Mouse (Mus musculus) spleen, adult 2 months (tissue): ENCODE measurements around the gene Rnf208. TPM values are rescaled to one million over a fixed set of nuclear protein-coding genes. Genes with fewer than 3 reads are reported as not detected.
"Not testable (repeated sequence)": the region's sequence is repeated elsewhere in the genome, so short reads cannot be mapped to it uniquely, and the experiment has no call there.

Source experiments
- DNase-seq, 2 experiments: peaks; one replicate each; pipeline versions ENCODE4 v3.0.0 to v3.0.0-alpha.2; 2012 to 2021; ENCODE audit warnings: low spot score in 2 of 2, low read depth in 1 of 2
- H3K27ac ChIP-seq: fragments of 200-500 bp; 2 replicates; pipeline ENCODE4 v1.5.1; 2012; ENCODE audit warnings: low read length, inconsistent platforms; ENCODE audit not compliant: insufficient read depth
- H3K27me3 ChIP-seq: fragments of 200-500 bp; 2 replicates; pipeline ENCODE4 v1.6.1; 2012; ENCODE audit warnings: mild to moderate bottlenecking, moderate library complexity, low read length, inconsistent platforms; ENCODE audit not compliant: control insufficient read depth, insufficient read depth
- H3K36me3 ChIP-seq: fragments of 200-500 bp; 2 replicates; pipeline ENCODE4 v1.6.1; 2012; ENCODE audit warnings: mild to moderate bottlenecking, low read length, inconsistent platforms; ENCODE audit not compliant: control insufficient read depth, insufficient read depth
- H3K4me1 ChIP-seq: fragments of 200-500 bp; 2 replicates; pipeline ENCODE4 v1.6.1; 2011; ENCODE audit warnings: inconsistent platforms; ENCODE audit not compliant: control insufficient read depth, insufficient read depth, insufficient read length
- H3K4me3 ChIP-seq: fragments of 200-500 bp; 2 replicates; pipeline ENCODE4 v1.5.1; 2011; ENCODE audit warnings: mild to moderate bottlenecking, inconsistent platforms; ENCODE audit not compliant: insufficient read depth, insufficient read length; ENCODE audit errors: extremely low read depth
- CTCF ChIP-seq: fragments of 200-500 bp; IDR thresholded peaks from 2 replicates; pipeline ENCODE4 v1.5.1; 2011; ENCODE audit warnings: mild to moderate bottlenecking, inconsistent platforms; ENCODE audit not compliant: insufficient read depth, insufficient read length, insufficient replicate concordance; ENCODE audit errors: extremely low read depth
- POLR2A ChIP-seq: fragments of 200-500 bp; IDR thresholded peaks from 2 replicates; pipeline ENCODE4 v1.6.1; 2011; ENCODE audit warnings: low read depth, low read length, inconsistent platforms
- WGBS: fragments of 180-500 bp; shearing (Covaris S2); methylation state at CpG from one replicate; pipeline ENCODE4 v1.1.7; 2018; 5-methylcytosine and 5-hydroxymethylcytosine counted together
- polyA plus RNA-seq: library from polyadenylated mRNA; depleted of rRNA; stranded (reverse); fragments of >200 nt; gene quantifications from 2 replicates; pipeline ENCODE4 v1.2.3, GENCODE M21; 2012

Rnf208 gene
- polyA plus RNA-seq, 1 experiment: 1.8 TPM

DNA sequence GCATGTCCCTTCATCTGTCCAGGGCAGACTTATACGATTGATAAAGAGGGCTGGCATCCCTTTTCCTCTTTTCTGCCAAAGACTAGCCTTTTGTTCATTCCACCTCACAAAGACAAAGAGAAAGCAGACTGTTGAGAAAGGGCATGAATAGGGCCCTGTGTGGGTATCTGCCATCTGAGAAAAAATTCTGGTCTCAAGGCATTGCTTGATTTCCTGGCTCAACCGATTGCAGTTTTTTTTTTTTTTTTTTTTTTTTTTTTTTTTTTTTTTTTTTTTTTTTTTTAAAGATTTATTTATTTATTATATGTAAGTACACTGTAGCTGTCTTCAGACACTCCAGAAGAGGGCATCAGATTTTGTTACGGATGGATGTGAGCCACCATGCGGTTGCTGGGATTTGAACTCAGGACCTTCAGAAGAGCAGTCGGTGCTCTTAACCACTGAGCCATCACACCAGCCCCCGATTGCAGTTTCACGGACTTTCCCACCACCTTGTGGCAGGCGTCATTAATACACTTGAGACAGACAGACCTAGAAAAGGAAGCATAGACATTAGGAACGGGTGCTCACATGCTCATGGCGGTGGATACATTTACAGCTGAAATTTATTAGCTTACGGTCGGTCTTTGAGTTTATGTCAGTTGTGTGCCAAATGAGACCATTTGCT lies 14.5 kb downstream of the Rnf208 start:
- 0 out of 2 replicates have a peak overlapping the region, but pooled peaks have one; percentile 98 for H3K4me3 ChIP-seq
- not testable (repeated sequence) for H3K36me3 ChIP-seq, H3K4me1 ChIP-seq, H3K27me3 ChIP-seq, H3K27ac ChIP-seq
- peak; percentile 55 to 67 for DNase-seq
- peak; percentile 2; the same call in 1 of the 2 replicates for TF ChIP-seq CTCF
- 27% methylated on average over 12 of the region's 12 CpGs for WGBS

- not testable (repeated sequence) for H3K27ac ChIP-seq, H3K4me1 ChIP-seq, H3K27me3 ChIP-seq, DNase-seq, H3K36me3 ChIP-seq, H3K4me3 ChIP-seq
- 82% methylated on average over 5 of the region's 5 CpGs for WGBS
Measured at GRCm38 (mm10) chr2:25257250-25257649, 15.2 kb downstream of the Rnf208 start.

GRCm38 (mm10) chr2:25258887-25259286 lies 16.8 kb downstream of the Rnf208 start:
- no peak for DNase-seq
- H3K36me3 ChIP-seq: no peaks in the 10 kb centered on the region
- H3K4me1 ChIP-seq: peaks cover 18% of the 10 kb centered on the region
- 82% methylated on average over 2 of the region's 2 CpGs for WGBS
- H3K4me3 ChIP-seq: no peak overlapping the region
- H3K27ac ChIP-seq: no peak overlapping the region
- TF ChIP-seq POLR2A (no peak), CTCF (peak; percentile 22; the same call in 1 of the 2 replicates)
- H3K27me3 ChIP-seq: no peaks in the 10 kb centered on the region

- no peak for TF ChIP-seq POLR2A
- no peak for TF ChIP-seq CTCF
- Histone ChIP-seq H3K4me1 (peaks cover 20% of the 10 kb centered on the region), H3K36me3 (no peaks in the 10 kb centered on the region), H3K27me3 (no peaks in the 10 kb centered on the region), H3K27ac (0 out of 2 replicates have a peak overlapping the region, but pooled peaks have one; percentile 12), H3K4me3 (peak overlapping the region; percentile 39)
- no peak for DNase-seq
- WGBS: 54% methylated on average over 12 of the region's 12 CpGs
Measured at GRCm38 (mm10) chr2:25261870-25262269, 19.8 kb downstream of the Rnf208 start.

GRCm38 (mm10) chr2:25262291-25262767 lies 20.3 kb downstream of the Rnf208 start, which contains the start of gene Tprn:
Gene Tprn (plus strand): TSS chr2:25262618.
- peak within 1 kb of the TSS; percentile 65 for H3K27ac ChIP-seq
- H3K36me3 ChIP-seq: no peaks in the 10 kb centered on the region
- peak; percentile 94 to 97 for DNase-seq
- H3K4me1 ChIP-seq: peaks cover 20% of the 10 kb centered on the region
- no peaks in the 10 kb centered on the region for H3K27me3 ChIP-seq
- under 1% methylated on average over 39 of the region's 39 CpGs for WGBS
- H3K4me3 ChIP-seq: peak within 1 kb of the TSS; percentile 71
- TF ChIP-seq CTCF (no peak), POLR2A (peak; percentile 45; the same call in 1 of the 2 replicates)

DNA sequence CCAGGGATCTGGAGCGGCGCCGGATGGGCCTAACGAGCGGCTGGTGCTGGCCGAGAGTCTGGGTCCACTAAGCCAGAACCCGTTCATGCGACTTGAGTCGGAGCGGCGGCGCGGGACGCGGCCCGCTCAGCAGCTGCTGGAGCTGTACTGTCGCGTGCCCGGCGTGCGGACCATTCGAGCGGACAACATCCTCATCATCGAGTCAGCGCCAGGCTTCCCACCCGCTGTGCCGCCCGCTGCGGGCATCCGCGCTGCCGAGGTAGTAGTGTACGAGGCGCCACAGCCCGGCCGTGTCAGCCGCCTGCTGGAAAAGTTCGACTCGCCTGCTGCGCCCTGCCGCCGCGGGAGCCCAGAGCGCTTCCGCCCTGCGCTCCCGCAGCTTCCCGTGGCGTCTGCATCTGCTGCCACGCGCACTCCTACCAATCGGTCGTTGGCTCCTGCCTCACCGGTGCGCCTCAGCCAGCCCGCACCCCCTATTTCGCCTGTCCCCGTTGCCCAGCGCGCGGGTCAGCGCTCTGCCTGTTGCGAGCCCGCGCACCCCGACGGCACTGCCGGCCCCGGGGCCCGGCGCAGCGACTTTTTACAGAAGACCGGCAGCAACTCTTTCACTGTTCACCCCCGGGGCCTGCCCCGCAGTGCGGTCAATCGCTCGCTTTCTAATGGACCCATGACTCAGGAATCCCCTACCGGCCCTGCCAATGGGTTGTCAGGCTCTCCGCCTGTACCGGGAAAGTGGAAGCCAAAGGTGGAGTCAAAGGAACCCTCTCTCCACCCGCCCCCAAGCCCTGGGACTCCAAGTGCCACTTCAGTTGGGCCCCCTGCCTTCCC lies 21.0 kb downstream of the Rnf208 start:
- under 1% methylated on average over 82 of the region's 82 CpGs for WGBS
- no peak for TF ChIP-seq POLR2A
- no peak for TF ChIP-seq CTCF
- peak overlapping the region; percentile 65 for H3K27ac ChIP-seq
- peaks cover 20% of the 10 kb centered on the region for H3K4me1 ChIP-seq
- H3K27me3 ChIP-seq: no peaks in the 10 kb centered on the region
- no peaks in the 10 kb centered on the region for H3K36me3 ChIP-seq
- DNase-seq: peak in 1 of 2 experiments; percentile 33
- H3K4me3 ChIP-seq: peak overlapping the region; percentile 71

DNA sequence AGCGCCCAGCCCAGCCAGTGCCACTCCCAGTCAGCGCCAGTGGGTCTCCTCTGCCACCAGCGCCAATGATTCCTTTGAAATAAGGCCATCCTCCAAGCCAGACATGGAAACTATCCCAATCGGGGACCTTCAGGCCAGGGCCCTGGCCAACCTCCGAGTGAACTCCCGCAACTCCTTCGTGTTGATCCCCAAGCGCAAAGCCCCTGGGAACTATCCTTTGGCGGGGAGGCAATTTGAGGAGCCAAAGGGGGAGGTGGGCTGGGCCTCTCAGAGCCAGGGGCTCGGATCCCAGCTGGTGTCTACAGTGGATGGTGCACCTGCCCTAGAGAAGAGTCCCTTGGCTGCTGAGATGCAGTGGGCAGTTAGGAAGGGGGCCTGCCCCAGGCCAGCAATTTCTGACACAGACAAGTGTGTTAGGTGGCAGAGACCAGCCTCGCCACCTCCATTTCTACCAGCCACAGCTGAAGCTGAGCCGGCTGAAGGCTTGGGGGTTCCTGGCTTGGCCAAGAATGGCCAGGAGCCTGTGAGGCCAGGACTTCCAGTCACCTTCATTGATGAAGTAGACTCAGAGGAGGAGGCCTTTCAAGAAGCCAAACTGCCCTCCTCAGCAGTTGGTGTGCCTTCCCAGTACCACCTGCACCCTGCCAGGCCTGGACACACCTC lies 21.7 kb downstream of the Rnf208 start:
- H3K36me3 ChIP-seq: no peaks in the 10 kb centered on the region; the same call in 1 of the 2 replicates
- H3K27me3 ChIP-seq: no peaks in the 10 kb centered on the region
- no peak for DNase-seq
- 52% methylated on average over 12 of the region's 12 CpGs for WGBS
- H3K27ac ChIP-seq: no peak overlapping the region
- H3K4me3 ChIP-seq: peak overlapping the region; percentile 71; the same call in 1 of the 2 replicates
- TF ChIP-seq POLR2A (no peak), CTCF (no peak)
- peaks cover 20% of the 10 kb centered on the region for H3K4me1 ChIP-seq
